Mouse (Mus musculus) c-Kit-positive CD71-positive TER-119-negative erythroid progenitor cells, embryonic 14.5 days (primary cell): ENCODE measurements around the gene Crebl2.

Experiments
- DNase-seq: peaks from one replicate; pipeline ENCODE4 v3.0.0-alpha.2; 2013; ENCODE audit warnings: low read depth

The Crebl2 gene

GRCm38 (mm10) chr6:134829786-134830700, at the start of gene Crebl2:
Gene Crebl2, plus strand, starts transcription at chr6:134830154.
- DNase-seq, result peak; percentile 96

- DNase-seq, result no peak
Observed at GRCm38 (mm10) chr6:134781494-134781913, 48.5 kb upstream of the Crebl2 start.

DNA sequence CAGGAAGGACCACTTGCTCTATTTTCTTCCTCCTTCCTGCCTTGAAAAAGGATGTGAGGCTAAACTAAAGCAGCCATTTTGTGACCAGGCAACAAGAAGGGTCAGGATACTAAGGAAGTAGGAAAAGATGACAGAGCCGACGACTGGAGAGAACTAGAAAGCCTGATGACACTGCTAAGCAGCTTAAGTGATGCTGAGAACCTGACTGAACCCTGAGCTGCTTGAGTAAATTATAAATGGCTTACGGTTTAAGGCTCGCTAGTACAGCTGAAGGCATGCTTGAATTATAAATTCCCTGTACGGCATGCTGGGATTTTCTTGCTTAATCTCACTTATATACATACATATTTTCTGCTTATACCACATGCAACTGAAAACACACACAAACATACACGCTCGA, 47.1 kb upstream of the Crebl2 start:
- no peak for DNase-seq

GRCm38 (mm10) chr6:134786426-134786825, 43.5 kb upstream of the Crebl2 start:
- DNase-seq, result no peak

DNA sequence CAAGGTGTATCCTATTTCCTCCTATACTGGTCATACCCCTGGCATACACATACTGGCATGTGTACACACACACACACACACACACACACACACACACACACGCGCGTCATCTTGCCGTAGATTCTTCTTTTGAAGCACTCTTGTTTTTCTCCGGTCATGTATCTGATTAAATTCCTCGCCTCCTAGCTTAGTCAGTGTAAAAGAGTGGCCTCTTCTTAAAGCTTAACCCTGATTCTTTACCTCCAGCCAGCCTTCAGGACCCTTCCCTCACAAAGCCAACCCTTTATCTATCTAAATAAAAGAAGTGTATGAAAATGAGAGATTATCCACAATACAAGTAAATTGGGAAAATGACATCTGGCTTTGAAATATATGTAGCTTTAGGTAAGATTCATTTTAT, 40.9 kb upstream of the Crebl2 start:
- DNase-seq, result no peak

GRCm38 (mm10) chr6:134791251-134792118, 38.5 kb upstream of the Crebl2 start:
- no peak for DNase-seq

GRCm38 (mm10) chr6:134792141-134793045, 37.6 kb upstream of the Crebl2 start, which contains the start of gene Dusp16:
Gene Dusp16, minus strand, starts transcription at chr6:134792625.
- DNase-seq, result peak; percentile 92

- no peak for DNase-seq
Observed at GRCm38 (mm10) chr6:134793046-134793806, 36.7 kb upstream of the Crebl2 start.

DNA sequence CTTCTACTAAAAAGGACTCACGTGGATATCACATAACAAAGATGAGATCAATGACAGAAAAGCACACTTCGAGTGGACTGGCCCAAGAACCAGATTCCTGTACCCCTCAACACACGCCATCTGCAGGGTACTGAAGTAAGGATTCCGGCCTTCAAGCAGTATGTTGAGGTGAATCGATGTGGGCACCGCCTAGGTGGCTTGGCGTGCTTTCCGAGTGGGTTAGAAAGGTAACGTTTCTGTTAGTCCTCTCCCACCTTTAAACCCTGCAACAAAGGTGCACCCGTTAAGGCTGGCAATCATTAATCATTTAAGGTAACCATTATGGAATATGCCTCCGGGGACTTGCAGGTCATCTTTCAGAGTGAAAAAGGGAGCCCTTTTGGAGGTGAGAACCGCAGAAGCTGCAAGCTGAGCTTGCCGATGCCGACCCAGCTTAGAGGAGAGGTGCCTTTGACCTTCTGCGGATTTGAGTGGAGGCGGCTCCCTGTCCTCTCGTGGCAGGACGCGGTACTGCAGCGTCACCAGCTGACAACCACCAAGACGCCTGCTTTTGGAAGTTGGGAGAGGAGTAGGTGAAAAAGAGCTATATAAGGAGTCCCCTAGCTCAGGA, 35.9 kb upstream of the Crebl2 start:
- peak; percentile 73 for DNase-seq

GRCm38 (mm10) chr6:134796297-134796696, 33.7 kb upstream of the Crebl2 start:
- DNase-seq, result no peak

- DNase-seq, result no peak
Observed at GRCm38 (mm10) chr6:134801483-134801882, 28.5 kb upstream of the Crebl2 start.

DNA sequence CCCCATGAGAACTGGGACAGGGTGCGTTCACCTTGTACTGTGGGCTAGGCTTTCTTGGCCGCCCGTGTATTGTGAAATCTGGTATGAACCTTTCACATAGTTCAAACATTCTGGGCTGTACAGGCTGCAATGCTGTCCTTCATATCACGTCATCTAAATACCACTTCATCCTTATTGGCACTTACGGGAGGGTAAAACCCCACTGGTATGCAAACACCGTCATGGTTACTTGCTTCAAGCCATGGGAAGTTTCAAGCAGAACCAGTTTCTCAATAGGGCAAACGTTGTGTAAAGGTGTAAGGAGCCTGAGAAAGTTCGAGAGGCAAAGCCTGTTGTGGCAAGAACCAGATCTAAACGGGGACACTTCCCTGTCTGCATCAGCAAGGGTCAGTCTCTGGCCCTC, 27.3 kb upstream of the Crebl2 start:
- DNase-seq, result no peak

DNA sequence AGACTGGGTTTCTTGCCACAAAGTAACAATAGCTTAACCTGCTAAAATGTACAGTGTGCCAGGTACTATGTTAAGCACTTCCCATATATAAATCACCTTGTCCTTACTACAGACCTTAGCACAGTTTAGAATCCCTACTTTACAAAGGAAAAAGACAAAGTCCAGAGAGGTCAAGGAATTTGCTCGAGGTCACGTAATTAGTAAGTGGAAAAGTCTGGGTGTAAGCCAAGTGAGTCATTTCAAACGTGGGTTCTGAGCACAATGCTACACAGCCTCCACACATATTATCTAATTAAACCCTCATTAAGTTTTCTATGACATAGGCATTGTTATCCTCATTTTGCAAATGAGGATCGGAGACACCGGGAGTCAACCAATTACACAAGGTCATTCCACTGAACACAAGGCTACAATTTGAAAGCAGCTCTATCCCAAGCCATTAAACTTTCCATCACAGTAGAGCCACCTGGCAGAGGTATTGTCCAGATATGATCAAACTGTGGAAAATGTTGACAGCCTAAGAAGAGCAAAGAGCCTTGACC, 25.1 kb upstream of the Crebl2 start:
- DNase-seq, result no peak

- DNase-seq, result no peak
Observed at GRCm38 (mm10) chr6:134806130-134806529, 23.8 kb upstream of the Crebl2 start.

DNA sequence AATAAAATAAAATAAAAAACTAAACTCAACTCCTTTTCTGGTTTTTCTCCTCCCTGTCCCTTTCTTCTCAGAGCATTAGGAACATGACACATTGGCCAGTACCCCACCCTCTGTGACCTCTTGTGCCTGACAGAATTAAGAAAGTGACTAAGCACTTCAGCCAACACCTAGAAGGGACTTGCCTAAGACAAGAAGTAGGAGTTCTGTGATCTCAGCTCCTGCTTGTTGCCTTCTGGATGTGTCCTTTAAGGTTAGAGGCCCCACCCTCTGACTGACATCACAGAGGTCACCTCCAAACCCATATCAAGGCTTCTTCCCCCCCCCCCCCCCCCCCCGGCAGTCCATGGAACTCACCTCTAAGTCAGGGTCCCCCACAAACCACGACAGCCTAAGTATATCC, 22.9 kb upstream of the Crebl2 start:
- no peak for DNase-seq

DNA sequence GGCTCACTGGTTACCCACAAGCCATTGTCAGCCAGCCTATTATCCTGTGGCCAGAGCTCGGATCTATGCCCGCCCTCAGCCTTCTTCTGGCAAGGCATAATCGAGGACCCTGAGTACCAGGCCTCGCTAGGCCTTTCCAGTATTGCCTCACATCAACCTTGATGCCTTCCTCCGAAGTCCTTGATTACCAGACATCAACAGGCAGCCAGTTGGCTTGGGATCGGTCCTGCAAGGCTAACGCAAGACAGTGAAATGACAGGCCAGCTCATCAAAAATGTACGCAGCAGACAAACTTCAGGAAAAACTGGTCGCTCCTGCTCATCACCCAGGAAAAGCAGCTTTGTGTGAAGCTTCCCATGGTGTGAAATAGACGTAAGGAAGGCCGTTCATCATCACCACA, 22.2 kb upstream of the Crebl2 start:
- no peak for DNase-seq

- no peak for DNase-seq
Observed at GRCm38 (mm10) chr6:134813066-134813465, 16.9 kb upstream of the Crebl2 start.

DNA sequence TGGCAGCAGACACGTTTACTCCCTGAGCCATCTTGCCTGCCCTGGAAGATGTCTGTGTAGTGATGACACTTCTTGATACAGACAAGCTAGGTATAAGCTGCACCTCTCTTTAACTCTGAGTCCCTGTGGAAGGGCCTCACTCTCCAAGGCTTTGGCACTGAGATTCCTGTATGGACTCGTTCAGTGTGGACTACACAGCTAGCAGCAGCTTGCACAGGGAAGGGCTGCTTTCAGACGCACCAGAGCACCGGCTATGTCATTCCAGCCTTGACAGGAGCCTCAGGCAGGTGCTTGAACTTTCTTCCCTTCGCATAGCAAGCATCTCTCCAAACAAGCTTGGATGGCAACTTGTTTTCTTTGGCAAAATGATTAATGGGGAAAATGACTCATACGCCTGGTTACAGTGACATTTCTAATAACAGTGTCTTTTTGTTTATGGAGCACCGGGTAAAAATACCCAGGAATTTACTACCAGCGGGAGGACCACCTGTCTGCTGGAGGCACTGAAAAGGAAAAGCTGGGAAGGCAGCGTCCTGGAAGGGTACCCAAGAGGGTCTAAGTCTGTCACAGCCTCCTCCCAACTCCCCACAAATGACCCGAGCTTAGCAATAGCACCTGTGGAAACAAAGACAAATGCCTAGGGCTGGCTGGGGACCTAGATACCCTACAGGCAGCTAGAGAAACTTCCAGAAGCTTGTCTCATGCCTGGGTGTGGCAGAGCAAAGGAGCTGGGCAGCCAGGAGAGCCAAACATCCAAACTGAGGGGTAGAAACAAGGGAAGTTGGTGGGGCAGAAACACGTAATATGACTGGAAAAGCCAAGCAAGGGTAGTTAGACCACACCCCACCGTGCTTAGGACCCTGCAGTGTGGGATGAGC, 12.7 kb upstream of the Crebl2 start:
- DNase-seq, result no peak

GRCm38 (mm10) chr6:134819741-134820140, 10.2 kb upstream of the Crebl2 start:
- no peak for DNase-seq
